Mouse (Mus musculus) heart, adult 18-20 months (tissue): ENCODE results near the gene Insyn1. TPM values are rescaled to one million over a fixed set of nuclear protein-coding genes. Genes with fewer than 3 reads are reported as not detected.
A peak's percentile ranks its signal among the peaks of the same experiment; 100 is the strongest.

ENCODE experiments used
- DNase-seq, 2 experiments: peaks; one replicate each; pipeline ENCODE4 v3.0.0; 2021 to 2022; ENCODE audit warnings: mixed read lengths in 1 of 2
- total RNA-seq, 2 experiments: library from RNA; stranded (reverse); gene quantifications; 2 replicates each; pipeline ENCODE4 v1.2.3; 2021

Gene Insyn1
- total RNA-seq, 2 experiments from 2014 or later = 28.2 to 30.7 TPM

DNA sequence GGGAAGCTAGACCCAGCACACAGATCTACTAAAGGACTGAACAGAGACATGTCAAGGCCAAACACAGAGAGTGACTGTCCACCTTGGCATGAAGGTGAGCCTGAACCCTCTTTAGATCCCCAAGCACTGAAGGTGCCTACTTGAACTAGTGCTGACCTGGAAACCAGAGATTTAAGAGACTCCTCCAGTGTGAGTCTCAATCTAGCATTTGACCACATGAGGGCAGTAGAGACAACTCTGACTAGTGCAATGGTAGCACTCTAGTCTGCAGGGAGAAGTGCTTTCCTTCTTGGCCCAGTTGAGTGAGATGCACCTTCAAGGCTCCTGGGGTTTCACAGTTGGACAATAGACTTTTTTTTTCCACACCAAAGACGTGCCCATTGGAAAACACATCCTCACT lies 46.4 kb downstream of the Insyn1 start:
- peak; percentile 63 to 78 for DNase-seq

DNA sequence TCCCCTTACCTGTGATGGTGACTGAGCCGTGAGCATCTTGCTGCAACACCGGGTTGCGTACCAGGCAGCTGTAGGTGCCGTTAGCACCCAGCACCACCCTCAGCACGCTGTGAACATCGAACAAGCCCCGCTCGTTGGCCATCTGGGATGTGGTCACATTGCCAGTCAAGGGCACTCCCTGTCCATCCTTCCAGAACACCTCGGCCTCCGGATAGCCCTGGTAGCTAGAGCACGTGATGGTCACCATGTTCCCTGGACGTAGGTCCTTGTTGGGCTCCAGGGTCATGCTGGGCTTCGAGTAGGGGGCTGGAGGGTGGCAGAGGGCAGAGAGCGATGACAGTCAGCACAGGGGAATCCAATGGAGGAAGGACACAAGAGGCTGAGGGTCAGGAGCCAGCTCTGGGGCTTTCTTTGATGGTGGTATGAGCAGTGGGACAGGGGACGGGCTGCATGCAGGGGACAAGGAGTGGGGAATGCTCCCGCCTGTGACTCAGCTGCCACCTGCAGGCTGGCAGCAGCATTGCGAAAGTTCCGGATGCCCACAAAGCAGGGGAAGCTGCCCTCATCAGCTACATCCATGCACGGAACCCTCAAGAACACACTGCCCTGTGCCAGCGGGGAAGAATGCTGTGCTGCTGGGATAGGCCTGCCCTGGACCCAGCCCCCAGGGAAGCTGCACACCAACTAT lies 47.2 kb downstream of the Insyn1 start:
- no peak for DNase-seq

DNA sequence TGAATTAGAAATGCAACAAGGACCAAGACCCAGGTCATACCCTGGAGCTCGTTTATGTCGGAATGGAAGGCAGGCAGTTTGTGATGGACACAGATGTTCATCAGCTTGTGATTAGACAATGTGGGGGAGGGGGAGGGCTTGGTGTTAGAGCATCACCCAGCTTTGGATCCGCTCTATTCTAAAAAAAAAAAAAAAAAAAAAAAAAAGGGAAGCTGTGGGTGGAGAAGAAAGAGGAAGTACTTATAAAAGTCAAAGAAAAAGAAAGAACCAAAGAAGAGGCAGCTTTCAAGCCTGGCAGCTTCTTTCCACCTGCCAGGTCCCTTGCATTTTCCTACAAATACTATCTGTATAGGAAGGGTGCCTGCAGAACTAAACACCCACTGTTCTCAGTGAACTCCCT lies 49.4 kb downstream of the Insyn1 start:
- DNase-seq = no peak

DNA sequence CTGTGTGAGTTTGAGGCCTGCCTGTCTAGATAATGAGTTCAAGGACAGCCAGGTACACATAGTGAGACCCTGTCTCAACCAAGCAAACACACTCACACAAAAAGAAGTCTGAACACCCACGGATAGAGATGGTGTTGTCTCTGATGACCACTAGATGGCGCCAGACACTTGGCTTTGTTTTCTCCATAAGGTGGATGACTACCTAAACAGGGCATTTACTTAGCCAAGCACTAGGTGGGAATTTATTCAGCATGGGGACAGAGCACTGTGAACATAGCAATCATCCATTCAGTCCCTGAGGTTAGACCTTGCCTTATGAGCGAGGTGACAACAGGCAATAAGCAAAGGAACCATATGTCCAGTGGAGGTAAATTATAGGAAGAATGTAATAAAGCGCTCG lies 51.5 kb downstream of the Insyn1 start:
- peak; percentile 52 to 79 for DNase-seq

DNA sequence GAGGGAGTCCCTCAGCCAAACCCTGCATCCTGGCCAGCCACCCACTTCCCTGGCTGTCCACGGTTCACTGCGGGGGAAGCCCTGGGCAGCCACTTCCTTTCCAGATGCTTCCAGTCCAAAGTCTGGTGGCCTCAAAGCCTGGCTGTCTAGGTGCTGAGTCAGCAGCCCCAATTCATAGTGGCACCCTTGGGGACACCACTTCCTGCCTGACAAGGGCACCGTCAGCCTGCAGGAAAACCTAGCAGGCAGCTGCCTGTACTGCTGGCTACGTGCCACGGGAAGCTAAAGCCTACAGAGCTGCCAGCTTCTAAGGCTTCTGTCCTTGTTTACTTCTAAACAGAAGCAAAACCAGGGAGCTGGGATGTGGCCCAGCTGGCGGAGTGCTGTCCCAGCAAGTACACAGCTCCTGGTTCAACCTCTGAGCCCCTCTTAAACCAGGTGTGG lies 53.5 kb downstream of the Insyn1 start:
- DNase-seq = peak; percentile 83 to 89

DNA sequence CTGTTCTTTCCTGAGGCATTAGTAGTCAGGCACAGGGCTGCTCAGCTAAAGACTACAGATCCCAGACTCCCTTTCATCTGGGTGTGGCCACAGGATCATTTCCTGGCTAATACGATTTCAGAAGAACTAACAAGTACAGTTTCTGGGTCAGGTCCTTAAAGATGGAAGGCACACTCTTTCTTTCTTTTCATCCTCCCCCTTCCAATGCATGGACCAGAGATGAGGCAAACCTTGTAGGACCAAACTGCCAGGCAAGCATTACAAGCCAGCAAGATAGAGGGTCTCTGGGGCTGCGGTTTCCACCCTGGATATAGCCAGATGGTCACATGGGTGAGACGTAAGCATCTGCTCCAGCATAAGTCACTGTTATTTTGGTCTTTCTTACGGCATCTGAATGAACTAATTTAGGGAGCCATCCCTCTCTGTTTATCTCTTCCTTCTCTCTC lies 56.5 kb downstream of the Insyn1 start:
- peak; percentile 48 to 62 for DNase-seq

DNA sequence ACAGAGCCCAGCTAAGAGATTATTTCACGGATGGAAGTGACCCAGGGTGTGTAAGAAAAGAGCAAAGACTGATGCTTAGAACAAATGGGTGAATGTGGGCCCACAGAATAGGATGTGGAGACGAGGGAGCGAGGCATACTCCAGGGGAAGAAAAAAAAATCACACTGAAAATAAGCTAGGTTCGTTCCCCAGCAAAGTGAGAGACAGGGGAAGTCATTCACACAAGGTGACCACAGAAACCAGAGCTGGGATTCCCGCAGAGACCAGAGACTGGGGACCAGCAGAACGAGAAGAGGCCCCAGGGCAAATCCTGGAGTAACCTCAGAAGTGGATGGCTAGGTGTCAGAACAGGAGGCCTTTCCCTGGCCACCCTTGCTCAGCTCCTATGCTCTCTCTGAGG lies 57.0 kb downstream of the Insyn1 start:
- DNase-seq = no peak

DNA sequence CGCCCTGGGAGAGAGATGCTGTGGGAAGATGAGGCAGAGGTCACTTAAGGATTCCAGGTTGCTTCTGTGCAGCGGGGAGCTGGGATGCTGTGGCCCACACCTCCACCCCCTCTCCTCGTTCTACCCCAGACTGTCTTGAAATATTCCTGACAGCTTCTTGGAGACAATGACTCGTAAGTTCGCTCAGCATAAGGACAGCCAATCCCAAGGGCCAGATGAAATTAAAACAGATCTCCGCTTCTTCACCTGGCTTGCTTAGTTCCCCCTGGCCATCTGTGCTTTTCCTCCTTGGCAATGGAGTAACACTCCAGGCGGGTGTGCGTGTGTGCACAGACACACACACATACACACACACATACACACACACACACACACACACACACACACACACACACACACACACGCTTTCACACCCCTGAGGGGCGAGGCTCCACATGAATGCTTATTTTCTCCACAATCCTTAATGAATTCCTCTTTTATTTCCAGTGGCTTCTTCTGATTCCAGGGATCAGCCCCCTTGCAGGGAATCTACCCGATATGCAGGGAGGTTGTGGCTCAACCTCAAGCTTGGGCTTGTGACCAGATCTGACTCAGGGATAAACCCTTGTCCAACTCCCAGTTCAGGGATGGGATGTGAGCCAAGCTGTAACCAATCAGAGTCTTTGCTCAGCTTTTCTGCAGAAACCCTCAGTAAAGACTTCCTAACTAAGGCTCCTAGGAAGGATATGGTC lies 58.4 kb downstream of the Insyn1 start:
- peak in 1 of 2 experiments; percentile 41 for DNase-seq

DNA sequence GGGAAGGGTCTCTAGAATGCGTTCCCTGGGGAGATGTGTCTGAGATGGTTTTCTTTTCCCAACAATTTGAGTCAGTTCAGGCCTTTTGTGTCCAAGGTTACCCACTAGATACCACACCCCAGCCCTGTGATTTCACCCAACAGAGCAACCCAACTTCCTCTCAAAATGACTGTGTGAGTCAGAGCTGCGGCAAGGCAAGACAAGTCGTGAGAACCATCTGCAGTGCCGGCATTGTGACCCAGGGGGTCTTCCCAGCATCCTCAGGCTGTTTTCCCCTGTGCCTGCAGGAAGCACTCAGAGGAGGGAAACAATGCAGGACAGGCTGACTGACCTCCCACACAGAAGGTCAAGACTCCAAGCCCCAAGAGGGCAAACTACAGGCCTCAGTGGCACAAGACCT lies 60.5 kb downstream of the Insyn1 start:
- no peak for DNase-seq

Other genes starting within 250 kb of the Insyn1 start
- 1 to 10 TPM; 8.1 to 8.8 TPM for gene Pml, start 238.8 kb upstream of the Insyn1 start, total RNA-seq
- gene Stoml1, start 235.4 kb upstream of the Insyn1 start, total RNA-seq = 10 to 100 TPM; 10.2 to 10.5 TPM
- gene Loxl1, start 175.4 kb upstream of the Insyn1 start, total RNA-seq = 10 to 100 TPM; 18.3 to 20.2 TPM
- gene Tbc1d21, start 118.1 kb upstream of the Insyn1 start, total RNA-seq = not detected
- gene Cd276, start 66.8 kb downstream of the Insyn1 start, total RNA-seq = 1 to 10 TPM; 5.9 to 8.3 TPM
- gene Nptn, start 93.6 kb downstream of the Insyn1 start, total RNA-seq = 100 to 1,000 TPM; 113 to 123 TPM